Mouse (Mus musculus): ENCODE results near the gene Snx29. TPM values are rescaled to one million over a fixed set of nuclear protein-coding genes. Genes with fewer than 3 reads are reported as not detected.
"Not testable (repeated sequence)": the region's sequence is repeated elsewhere in the genome, so short reads cannot be mapped to it uniquely, and the experiment has no call there.

Snx29 gene
- polyA plus RNA-seq, 1 experiment from 2014 or later: 14.9 TPM

GRCm38 (mm10) chr16:11561714-11562113 is 239.0 kb downstream of the Snx29 start:
- no peaks in the 10 kb centered on the region for H3K9me3 ChIP-seq
- no peaks in the 10 kb centered on the region for H3K27me3 ChIP-seq (ENCODE audit: insufficient read depth, poor library complexity, severe bottlenecking)
- no peaks in the 10 kb centered on the region for H3K36me3 ChIP-seq
- 86% methylated on average over 2 of the region's 2 CpGs for WGBS
- no peak overlapping the region for H3K27ac ChIP-seq
- DNase-seq (ENCODE audit: low spot score): no peak
- H3K4me3 ChIP-seq: no peak overlapping the region
- no peaks in the 10 kb centered on the region for H3K4me1 ChIP-seq (replicated peaks)

- no peak overlapping the region for H3K4me3 ChIP-seq
- H3K36me3 ChIP-seq: no peaks in the 10 kb centered on the region
- no peak overlapping the region for H3K27ac ChIP-seq
- no peaks in the 10 kb centered on the region for H3K9me3 ChIP-seq
- no peak for DNase-seq (ENCODE audit: low spot score)
- WGBS: 68% methylated on average over 4 of the region's 4 CpGs
- 0 out of 2 replicates have a peak, but pooled peaks cover 4% of the 10 kb centered on the region for H3K4me1 ChIP-seq (replicated peaks)
- H3K27me3 ChIP-seq (ENCODE audit: insufficient read depth, poor library complexity, severe bottlenecking): no peaks in the 10 kb centered on the region
These were observed 241.1 kb downstream of the Snx29 start for GRCm38 (mm10) chr16:11563846-11564245.

GRCm38 (mm10) chr16:11565126-11565525 is 242.4 kb downstream of the Snx29 start:
- Histone ChIP-seq H3K4me3 (no peak overlapping the region), H3K27me3 (ENCODE audit: insufficient read depth, poor library complexity, severe bottlenecking) (no peaks in the 10 kb centered on the region), H3K36me3 (no peaks in the 10 kb centered on the region), H3K9me3 (no peaks in the 10 kb centered on the region), H3K4me1 (replicated peaks) (peaks cover 8% of the 10 kb centered on the region; the same call in 1 of the 2 replicates), H3K27ac (no peak overlapping the region)
- 90% methylated on average over 11 of the region's 11 CpGs for WGBS
- DNase-seq (ENCODE audit: low spot score): no peak

GRCm38 (mm10) chr16:11567594-11567993 is 244.9 kb downstream of the Snx29 start:
- DNase-seq (ENCODE audit: low spot score): no peak
- peaks cover 11% of the 10 kb centered on the region; the same call in 1 of the 2 replicates for H3K4me1 ChIP-seq (replicated peaks)

GRCm38 (mm10) chr16:11568095-11568494 is 245.4 kb downstream of the Snx29 start:
- Histone ChIP-seq H3K4me1 (replicated peaks) (peaks cover 11% of the 10 kb centered on the region; the same call in 1 of the 2 replicates), H3K4me3 (no peak overlapping the region), H3K27ac (no peak overlapping the region), H3K9me3 (no peaks in the 10 kb centered on the region), H3K36me3 (0 out of 2 replicates have a peak, but pooled peaks cover 8% of the 10 kb centered on the region), H3K27me3 (ENCODE audit: insufficient read depth, poor library complexity, severe bottlenecking) (no peaks in the 10 kb centered on the region)
- WGBS: 79% methylated on average over 4 of the region's 4 CpGs
- DNase-seq (ENCODE audit: low spot score): no peak

More at GRCm38 (mm10) chr16:11567594-11567993, 244.9 kb downstream of the Snx29 start:
- Histone ChIP-seq H3K4me3 (no peak overlapping the region), H3K9me3 (no peaks in the 10 kb centered on the region), H3K36me3 (0 out of 2 replicates have a peak, but pooled peaks cover 8% of the 10 kb centered on the region), H3K27ac (no peak overlapping the region), H3K27me3 (ENCODE audit: insufficient read depth, poor library complexity, severe bottlenecking) (no peaks in the 10 kb centered on the region)
- WGBS: 87% methylated on average over 3 of the region's 3 CpGs

- Histone ChIP-seq H3K4me3 (no peak overlapping the region), H3K27me3 (ENCODE audit: insufficient read depth, poor library complexity, severe bottlenecking) (no peaks in the 10 kb centered on the region), H3K27ac (no peak overlapping the region), H3K4me1 (replicated peaks) (peaks cover 11% of the 10 kb centered on the region; the same call in 1 of the 2 replicates), H3K36me3 (0 out of 2 replicates have a peak, but pooled peaks cover 8% of the 10 kb centered on the region), H3K9me3 (no peaks in the 10 kb centered on the region)
- no peak for DNase-seq (ENCODE audit: low spot score)
These were observed 245.9 kb downstream of the Snx29 start for GRCm38 (mm10) chr16:11568601-11569000.

- H3K9me3 ChIP-seq: no peaks in the 10 kb centered on the region
- DNase-seq (ENCODE audit: low spot score): no peak
- no peaks in the 10 kb centered on the region for H3K27me3 ChIP-seq (ENCODE audit: insufficient read depth, poor library complexity, severe bottlenecking)
- H3K27ac ChIP-seq: no peak overlapping the region
- no peak overlapping the region for H3K4me3 ChIP-seq
- WGBS: 77% methylated on average over 6 of the region's 6 CpGs
- H3K36me3 ChIP-seq: 0 out of 2 replicates have a peak, but pooled peaks cover 8% of the 10 kb centered on the region
- H3K4me1 ChIP-seq (replicated peaks): peaks cover 11% of the 10 kb centered on the region; the same call in 1 of the 2 replicates
These were observed 246.4 kb downstream of the Snx29 start for GRCm38 (mm10) chr16:11569127-11569526.

GRCm38 (mm10) chr16:11570072-11570471 is 247.4 kb downstream of the Snx29 start:
- 0 out of 2 replicates have a peak, but pooled peaks cover 8% of the 10 kb centered on the region for H3K36me3 ChIP-seq
- 79% methylated on average over 2 of the region's 2 CpGs for WGBS
- H3K4me3 ChIP-seq: no peak overlapping the region

GRCm38 (mm10) chr16:11574517-11574916 is 251.8 kb downstream of the Snx29 start:
- H3K9me3 ChIP-seq: no peaks in the 10 kb centered on the region
- 84% methylated on average over 3 of the region's 3 CpGs for WGBS
- DNase-seq (ENCODE audit: low spot score): no peak
- H3K27ac ChIP-seq: no peak overlapping the region
- peaks cover 5% of the 10 kb centered on the region; the same call in 1 of the 2 replicates for H3K4me1 ChIP-seq (replicated peaks)
- 0 out of 2 replicates have a peak, but pooled peaks cover 8% of the 10 kb centered on the region for H3K36me3 ChIP-seq
- no peak overlapping the region for H3K4me3 ChIP-seq
- H3K27me3 ChIP-seq (ENCODE audit: insufficient read depth, poor library complexity, severe bottlenecking): no peaks in the 10 kb centered on the region

More at GRCm38 (mm10) chr16:11570072-11570471, 247.4 kb downstream of the Snx29 start:
- Histone ChIP-seq H3K4me1 (replicated peaks) (peaks cover 11% of the 10 kb centered on the region; the same call in 1 of the 2 replicates), H3K27ac (no peak overlapping the region), H3K9me3 (no peaks in the 10 kb centered on the region), H3K27me3 (ENCODE audit: insufficient read depth, poor library complexity, severe bottlenecking) (no peaks in the 10 kb centered on the region)
- no peak for DNase-seq (ENCODE audit: low spot score)

GRCm38 (mm10) chr16:11575733-11576132 is 253.0 kb downstream of the Snx29 start:
- H3K9me3 ChIP-seq: not testable (repeated sequence)

GRCm38 (mm10) chr16:11577541-11578255 is 255.0 kb downstream of the Snx29 start:
- H3K4me1 ChIP-seq (replicated peaks): peaks cover 15% of the 10 kb centered on the region
- H3K27ac ChIP-seq: no peak overlapping the region
- H3K36me3 ChIP-seq: no peaks in the 10 kb centered on the region
- H3K9me3 ChIP-seq: no peaks in the 10 kb centered on the region
- no peaks in the 10 kb centered on the region for H3K27me3 ChIP-seq (ENCODE audit: insufficient read depth, poor library complexity, severe bottlenecking)
- no peak overlapping the region for H3K4me3 ChIP-seq
- 83% methylated on average over 3 of the region's 3 CpGs for WGBS
- DNase-seq (ENCODE audit: low spot score): no peak

More at GRCm38 (mm10) chr16:11575733-11576132, 253.0 kb downstream of the Snx29 start:
- not testable (repeated sequence) for H3K4me1 ChIP-seq (replicated peaks); DNase-seq (ENCODE audit: low spot score); H3K27me3 ChIP-seq (ENCODE audit: insufficient read depth, poor library complexity, severe bottlenecking); H3K36me3 ChIP-seq; H3K27ac ChIP-seq; H3K4me3 ChIP-seq
- WGBS: 84% methylated on average over 3 of the region's 3 CpGs

GRCm38 (mm10) chr16:11579676-11580098 is 257.0 kb downstream of the Snx29 start:
- H3K4me3 ChIP-seq: no peak overlapping the region
- H3K9me3 ChIP-seq: no peaks in the 10 kb centered on the region
- peak; percentile 18 for DNase-seq (ENCODE audit: low spot score)
- H3K27ac ChIP-seq: no peak overlapping the region
- 62% methylated on average over 4 of the region's 4 CpGs for WGBS
- no peaks in the 10 kb centered on the region for H3K36me3 ChIP-seq
- peaks cover 15% of the 10 kb centered on the region for H3K4me1 ChIP-seq (replicated peaks)
- no peaks in the 10 kb centered on the region for H3K27me3 ChIP-seq (ENCODE audit: insufficient read depth, poor library complexity, severe bottlenecking)

- Histone ChIP-seq H3K27me3 (ENCODE audit: insufficient read depth, poor library complexity, severe bottlenecking) (no peaks in the 10 kb centered on the region), H3K4me1 (replicated peaks) (peaks cover 16% of the 10 kb centered on the region), H3K9me3 (no peaks in the 10 kb centered on the region), H3K36me3 (no peaks in the 10 kb centered on the region), H3K27ac (no peak overlapping the region), H3K4me3 (no peak overlapping the region)
- DNase-seq (ENCODE audit: low spot score): no peak
- 91% methylated on average over 8 of the region's 8 CpGs for WGBS
These were observed 261.4 kb downstream of the Snx29 start for GRCm38 (mm10) chr16:11583941-11584639.

All from hindbrain, embryonic 10.5 days (tissue).